Mouse (Mus musculus) frontal cortex, adult 2 months (tissue): ENCODE results near the gene March7. TPM values are rescaled to one million over a fixed set of nuclear protein-coding genes. Genes with fewer than 3 reads are reported as not detected.

Experiments used
- DNase-seq, 2 experiments: peaks; one replicate each; pipeline ENCODE4 v3.0.0; 2022; ENCODE audit warnings: low spot score in 1 of 2; ENCODE audit errors: extremely low spot score in 1 of 2
- polyA plus RNA-seq: library from polyadenylated mRNA; depleted of rRNA; stranded (reverse); fragments of >200 nt; gene quantifications from 2 replicates; pipeline ENCODE4 v1.2.3, GENCODE M21; 2012; rRNA removed

Gene March7
- polyA plus RNA-seq = 39.5 and 45.7 TPM in 2 replicates

GRCm38 (mm10) chr2:60209703-60210651 lies at the start of gene March7, which contains the start of gene Baz2b:
Gene March7, plus strand, starts transcription at chr2:60209887.
Gene Baz2b, minus strand, starts transcription at chr2:60209839.
- peak; percentile 41 to 80 for DNase-seq

- DNase-seq = no peak
These were observed 45.9 kb upstream of the March7 start for GRCm38 (mm10) chr2:60163744-60164143.

GRCm38 (mm10) chr2:60165679-60166078 lies 44.0 kb upstream of the March7 start:
- DNase-seq = no peak

- DNase-seq = no peak
These were observed 42.8 kb upstream of the March7 start for GRCm38 (mm10) chr2:60166878-60167277.

- DNase-seq = peak in 1 of 2 experiments; percentile 10
These were observed 37.7 kb upstream of the March7 start for GRCm38 (mm10) chr2:60171786-60172530.

- DNase-seq = no peak
These were observed 37.2 kb upstream of the March7 start for GRCm38 (mm10) chr2:60172531-60172914.

GRCm38 (mm10) chr2:60173190-60173589 lies 36.5 kb upstream of the March7 start:
- DNase-seq = no peak

GRCm38 (mm10) chr2:60173595-60173994 lies 36.1 kb upstream of the March7 start:
- DNase-seq = no peak

- DNase-seq = no peak
These were observed 34.6 kb upstream of the March7 start for GRCm38 (mm10) chr2:60175078-60175477.

GRCm38 (mm10) chr2:60176087-60176486 lies 33.6 kb upstream of the March7 start:
- no peak for DNase-seq

- DNase-seq = no peak
These were observed 32.2 kb upstream of the March7 start for GRCm38 (mm10) chr2:60177490-60177889.

- DNase-seq = no peak
These were observed 28.0 kb upstream of the March7 start for GRCm38 (mm10) chr2:60181696-60182095.

- DNase-seq = no peak
These were observed 12.8 kb upstream of the March7 start for GRCm38 (mm10) chr2:60196841-60197240.

- no peak for DNase-seq
These were observed 9.6 kb upstream of the March7 start for GRCm38 (mm10) chr2:60200051-60200562.

GRCm38 (mm10) chr2:60200667-60201066 lies 9.0 kb upstream of the March7 start:
- DNase-seq = peak in 1 of 2 experiments; percentile 61

- no peak for DNase-seq
These were observed 6.7 kb upstream of the March7 start for GRCm38 (mm10) chr2:60202900-60203530.

GRCm38 (mm10) chr2:60203733-60204132 lies 6.0 kb upstream of the March7 start:
- DNase-seq = no peak

GRCm38 (mm10) chr2:60204162-60204561 lies 5.5 kb upstream of the March7 start:
- DNase-seq = no peak

GRCm38 (mm10) chr2:60205795-60206194 lies 3.9 kb upstream of the March7 start:
- DNase-seq = no peak

GRCm38 (mm10) chr2:60209122-60209611 lies 520 bp upstream of the March7 start:
- peak in 1 of 2 experiments; percentile 49 for DNase-seq
